Mouse (Mus musculus) thymus, adult 18-20 months (tissue): Measurements from ENCODE around the gene Zfp184.
A peak's percentile ranks its signal among the peaks of the same experiment; 100 is the strongest.

Experiments used
- DNase-seq, 2 experiments: peaks; one replicate each; pipeline ENCODE4 v3.0.0; 2022; ENCODE audit warnings: mixed read lengths in 2 of 2

The Zfp184 gene

DNA sequence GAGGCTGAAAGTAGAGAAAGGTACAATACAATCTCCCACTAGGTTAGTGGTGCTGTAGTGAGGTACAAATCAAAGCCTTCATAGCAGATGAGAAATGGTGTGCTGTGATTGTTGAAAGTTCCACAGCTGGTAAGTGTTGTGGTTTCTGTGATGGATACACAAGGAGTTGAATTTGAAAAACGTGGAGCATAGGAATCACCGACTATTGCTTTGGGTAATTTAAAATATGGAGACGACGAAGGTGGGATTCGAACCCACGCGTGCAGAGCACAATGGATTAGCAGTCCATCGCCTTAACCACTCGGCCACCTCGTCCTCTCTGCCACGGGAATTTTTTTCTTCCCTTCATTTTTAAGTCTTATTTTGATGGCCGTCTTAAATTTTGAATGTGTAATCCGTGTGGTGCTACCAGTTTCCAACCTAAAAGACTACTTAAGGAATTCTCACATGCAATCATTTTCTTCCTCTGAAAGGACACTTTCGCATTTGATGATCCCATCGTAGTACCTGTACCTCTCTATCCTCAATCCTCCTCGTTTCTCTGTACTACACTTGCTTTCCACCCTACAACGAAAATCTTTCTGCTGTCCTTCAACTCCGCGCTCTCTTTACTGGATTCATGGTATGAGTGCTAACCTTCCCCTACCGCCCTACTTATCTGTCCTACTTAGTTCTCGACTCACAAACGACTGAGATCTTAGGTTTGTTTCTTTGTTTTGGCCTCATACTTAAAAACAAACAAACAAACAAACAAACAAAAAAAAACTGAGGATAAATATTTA is 49.3 kb downstream of the Zfp184 start:
- peak in 1 of 2 experiments; percentile 25 for DNase-seq

DNA sequence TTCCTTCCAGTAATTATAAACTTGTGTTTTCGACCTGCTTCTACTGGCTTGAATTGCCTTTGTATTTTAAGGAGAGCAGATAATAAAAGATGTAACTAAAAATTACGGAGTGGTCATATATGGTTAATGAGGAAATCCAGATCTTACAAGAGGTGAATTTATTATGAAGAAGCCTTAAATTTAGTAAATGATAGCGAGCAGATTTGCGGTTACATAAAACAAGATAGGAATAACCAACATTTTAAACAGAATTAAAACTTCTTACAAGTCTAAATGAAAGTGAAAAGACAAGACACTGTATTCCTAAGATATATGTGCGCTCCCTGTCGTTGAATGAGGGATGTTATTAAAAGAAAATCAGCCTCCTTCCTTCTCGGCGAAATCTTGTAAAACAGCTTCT is 50.0 kb downstream of the Zfp184 start:
- DNase-seq = no peak

DNA sequence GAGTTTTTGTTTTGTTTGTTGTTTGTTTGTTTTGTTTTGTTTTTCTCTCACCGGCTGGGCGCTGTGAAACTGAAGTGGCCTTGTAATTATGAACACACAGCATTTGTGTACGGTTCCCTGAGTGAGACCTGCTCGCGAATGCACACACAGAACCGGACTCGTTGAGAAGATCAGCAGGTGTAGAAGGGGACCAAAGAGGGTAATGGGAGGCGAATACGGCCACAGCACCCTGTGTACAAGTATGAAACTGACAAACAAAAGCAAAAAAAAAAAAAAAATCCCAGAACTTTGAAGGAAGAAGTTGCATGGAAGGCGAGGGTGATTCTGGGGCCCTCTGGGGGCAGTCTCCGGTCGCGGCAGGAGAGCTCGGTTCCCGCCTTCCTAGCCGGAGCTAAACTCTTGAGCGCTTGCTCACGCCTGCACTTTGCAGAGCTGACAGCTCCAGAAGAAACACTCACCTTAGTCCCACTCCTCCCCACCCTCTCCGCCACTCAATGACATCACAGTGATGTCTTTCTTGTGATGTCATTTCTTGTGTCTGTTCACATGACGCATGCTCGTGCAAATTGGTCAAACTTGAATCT is 50.5 kb downstream of the Zfp184 start:
- DNase-seq = no peak

- no peak for DNase-seq
These were observed 51.4 kb downstream of the Zfp184 start for GRCm38 (mm10) chr13:21996101-21996839.

- no peak for DNase-seq
These were observed 51.9 kb downstream of the Zfp184 start for GRCm38 (mm10) chr13:21996840-21997185.

- DNase-seq = no peak
These were observed 52.4 kb downstream of the Zfp184 start for GRCm38 (mm10) chr13:21997201-21997820.

GRCm38 (mm10) chr13:21997821-21998220 is 52.9 kb downstream of the Zfp184 start:
- DNase-seq = no peak

DNA sequence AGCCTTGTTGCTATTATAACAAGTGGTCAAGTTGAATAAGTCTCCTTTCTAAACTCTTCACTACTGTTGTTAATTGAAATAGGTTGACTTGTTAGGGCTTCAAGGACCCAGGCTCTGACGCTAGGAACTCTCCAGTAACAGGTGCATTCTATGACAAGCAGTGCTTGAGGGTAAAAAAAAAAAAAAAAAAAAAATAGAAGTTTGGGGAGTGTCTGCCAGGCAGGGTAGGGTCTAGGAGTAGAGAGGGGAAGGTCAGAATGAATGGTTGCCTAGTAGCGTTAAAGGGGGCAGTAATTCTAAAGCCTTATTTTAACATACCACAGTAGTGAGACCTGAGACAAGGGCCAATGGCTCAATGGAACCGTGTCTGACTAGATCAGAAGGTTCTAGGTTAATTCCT is 53.5 kb downstream of the Zfp184 start:
- DNase-seq = no peak

GRCm38 (mm10) chr13:21999147-21999546 is 54.3 kb downstream of the Zfp184 start:
- DNase-seq = no peak

GRCm38 (mm10) chr13:22001346-22001745 is 56.5 kb downstream of the Zfp184 start:
- DNase-seq = no peak

DNA sequence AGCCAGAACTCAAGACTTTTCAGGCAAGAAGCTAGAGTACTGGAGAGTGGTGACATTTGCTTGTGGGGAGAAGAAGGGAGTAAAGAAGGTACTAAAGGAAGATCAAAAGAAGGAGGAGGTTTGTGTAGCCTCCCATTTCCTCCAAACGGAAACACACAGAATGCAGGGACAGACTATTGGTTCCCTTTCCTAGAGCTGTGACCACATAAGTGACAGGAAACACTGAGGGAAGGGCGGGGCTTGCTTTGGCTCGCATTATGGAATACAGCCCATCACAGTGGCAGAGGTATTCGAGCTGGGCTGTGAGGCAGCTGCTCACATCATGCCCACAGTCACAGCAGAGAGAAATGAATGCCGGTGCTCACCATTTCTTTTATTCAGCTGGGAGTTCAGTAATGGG is 56.9 kb downstream of the Zfp184 start:
- DNase-seq = no peak

GRCm38 (mm10) chr13:22005605-22006333 is 60.9 kb downstream of the Zfp184 start:
- peak; percentile 50 to 57 for DNase-seq

GRCm38 (mm10) chr13:22006334-22007120 is 61.6 kb downstream of the Zfp184 start:
- peak; percentile 45 to 64 for DNase-seq

DNA sequence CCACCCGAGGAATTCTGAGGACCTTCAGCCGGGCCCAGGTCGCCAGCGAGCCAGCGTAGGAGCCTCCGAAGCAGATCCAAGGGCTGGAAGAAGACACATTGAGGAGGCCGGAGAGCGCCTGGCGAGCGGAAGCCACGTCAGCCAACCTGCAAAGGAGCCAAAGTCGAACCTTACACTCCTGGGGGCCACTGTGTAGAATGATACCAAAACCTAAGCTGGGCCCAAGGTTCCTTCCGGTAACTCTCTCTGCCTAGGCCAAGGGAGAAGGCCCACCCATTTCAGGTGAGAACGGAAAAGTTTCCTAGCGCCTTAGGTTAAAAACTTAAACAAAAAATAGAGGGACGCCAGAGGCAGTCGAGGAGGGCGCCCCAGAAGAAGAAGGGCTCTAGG is 62.2 kb downstream of the Zfp184 start:
- no peak for DNase-seq

DNA sequence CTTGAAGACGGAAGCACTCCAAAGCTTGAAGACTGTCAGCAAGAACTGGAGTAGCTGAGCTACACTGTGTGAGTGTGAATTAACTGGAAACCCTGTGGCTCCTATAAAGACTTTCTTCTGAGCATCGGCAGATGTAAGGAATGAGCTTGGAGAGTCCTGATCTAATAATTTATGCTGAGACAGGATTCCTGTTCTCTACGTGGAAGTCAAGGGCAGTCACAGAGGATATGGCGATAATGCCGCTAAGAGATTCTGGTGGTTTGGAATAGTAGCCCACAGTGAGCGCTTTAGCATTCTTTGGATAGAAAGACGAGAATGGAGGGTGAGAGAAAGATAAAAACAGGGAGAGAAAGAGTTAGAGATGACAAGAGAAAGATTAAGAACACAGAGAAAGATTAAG is 63.0 kb downstream of the Zfp184 start:
- DNase-seq = no peak

GRCm38 (mm10) chr13:22008707-22009106 is 63.8 kb downstream of the Zfp184 start:
- DNase-seq = no peak

DNA sequence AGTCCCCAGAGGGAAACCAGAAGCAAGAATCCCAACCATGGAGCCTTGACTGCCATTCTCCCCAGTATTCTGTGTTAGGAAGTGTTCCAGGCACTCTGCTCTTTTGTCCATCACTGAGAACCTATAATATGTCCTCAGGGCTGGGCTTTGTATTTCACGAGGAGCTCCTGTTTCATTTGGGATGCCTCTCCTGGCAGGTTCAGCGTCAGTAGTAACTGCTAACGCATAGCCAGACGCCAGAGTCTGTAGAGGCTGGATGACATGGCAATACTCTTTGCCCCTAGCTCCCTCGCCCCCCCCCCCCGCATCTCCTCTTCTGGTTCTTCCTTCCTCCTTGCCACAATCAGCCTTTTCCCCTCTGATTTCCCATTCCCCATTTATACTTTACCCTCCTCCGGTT is 64.7 kb downstream of the Zfp184 start, which contains the start of gene Prss16:
Gene Prss16, minus strand, starts transcription at position 101 of the 400 bp plus-strand sequence.
- no peak for DNase-seq
